Mouse (Mus musculus) gastrocnemius, postnatal 36 days (tissue): ENCODE measurements around the gene Frmd4a. TPM values are rescaled to one million over a fixed set of nuclear protein-coding genes. Genes with fewer than 3 reads are reported as not detected.
A peak's percentile ranks its signal among the peaks of the same experiment; 100 is the strongest.

Experiments used
- DNase-seq, 2 experiments: peaks; one replicate each; pipeline ENCODE4 v3.0.0; 2022
- intact Hi-C: fragments of 180-260 bp; cut with DNase I; formaldehyde crosslinking; loops from one replicate; pipeline ENCODE4 v1.15.1; 2025
- total RNA-seq, 2 experiments: library from RNA; stranded (reverse); gene quantifications; 2 replicates each; pipeline ENCODE4 v1.2.3; 2021

The Frmd4a gene
- total RNA-seq, 2 experiments from 2014 or later: 3.9 to 4.0 TPM

- intact Hi-C loops: no loop called here
- DNase-seq: no peak
These were observed 404.2 kb downstream of the Frmd4a start for GRCm38 (mm10) chr2:4421757-4422156.

DNA sequence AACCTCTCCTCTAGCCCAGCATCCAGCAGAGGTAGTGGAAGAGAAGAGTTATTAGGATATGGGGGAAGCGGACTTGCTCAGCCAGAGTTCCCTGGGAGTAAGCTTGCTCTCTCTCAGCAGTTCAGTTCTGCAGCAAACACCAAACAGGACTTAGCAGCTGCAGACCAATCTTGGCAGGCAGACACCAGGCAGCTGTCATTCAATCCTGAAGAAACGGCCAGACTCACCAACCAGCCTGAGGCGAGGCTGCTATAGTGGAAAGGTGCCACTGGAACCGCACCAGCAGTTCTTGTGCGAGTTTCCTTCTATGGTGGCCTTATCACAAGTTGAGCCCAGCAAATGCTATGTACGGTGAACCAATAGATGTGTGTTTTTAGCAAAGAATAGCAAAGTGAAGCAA, 406.4 kb downstream of the Frmd4a start:
- DNase-seq: peak in 1 of 2 experiments; percentile 18
- intact Hi-C loops: no loop called here

DNA sequence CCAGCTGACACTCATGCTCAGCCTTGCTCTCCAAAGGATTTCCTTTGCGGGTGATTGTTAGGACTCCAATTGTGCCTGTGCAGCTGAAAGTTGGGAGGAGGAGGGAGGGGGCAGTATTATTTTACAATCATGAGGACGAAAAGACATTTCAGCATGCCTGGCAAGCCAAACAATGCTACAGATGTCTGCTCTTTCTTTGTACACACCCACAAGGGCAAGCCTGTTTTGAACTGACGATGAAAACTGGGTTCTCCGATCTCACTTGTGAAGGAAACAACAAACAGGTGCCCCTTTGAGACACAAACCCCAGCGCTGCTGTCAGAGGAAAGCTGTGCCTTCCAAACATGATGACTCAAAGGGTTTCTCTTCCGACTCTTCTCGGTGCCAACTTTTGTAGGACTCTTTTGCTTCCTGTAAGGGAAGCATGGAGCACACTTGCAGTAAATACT, 410.9 kb downstream of the Frmd4a start:
- intact Hi-C loops: no loop called here
- DNase-seq: no peak

- no peak for DNase-seq
- intact Hi-C loops: no loop called here
These were observed 415.6 kb downstream of the Frmd4a start for GRCm38 (mm10) chr2:4433119-4433518.

- DNase-seq: no peak
- intact Hi-C loops: no loop called here
These were observed 417.5 kb downstream of the Frmd4a start for GRCm38 (mm10) chr2:4435051-4435450.

GRCm38 (mm10) chr2:4436361-4437231, 419.1 kb downstream of the Frmd4a start:
- intact Hi-C loops: no loop called here
- DNase-seq: no peak

DNA sequence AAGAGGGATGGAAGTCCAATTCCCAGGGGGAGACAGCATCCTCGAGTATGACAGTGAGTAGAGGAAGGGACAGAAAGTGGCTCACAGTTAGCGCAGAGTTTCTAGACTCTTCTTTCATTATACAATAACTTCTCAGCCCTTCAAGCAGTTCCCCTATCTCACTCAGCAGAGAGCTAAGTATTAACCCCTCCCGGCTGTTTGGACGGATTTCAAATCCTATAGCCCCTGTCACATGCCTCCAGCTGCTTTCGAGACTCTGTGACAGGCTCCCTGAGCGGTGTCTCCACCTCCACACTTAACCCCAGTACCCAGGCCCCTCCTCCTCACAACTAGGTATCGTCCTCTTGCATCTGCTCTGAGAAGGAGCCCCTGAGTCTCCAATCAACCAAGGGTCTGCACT, 421.2 kb downstream of the Frmd4a start:
- intact Hi-C loops: no loop called here
- DNase-seq: no peak

GRCm38 (mm10) chr2:4439909-4440308, 422.4 kb downstream of the Frmd4a start:
- DNase-seq: no peak
- intact Hi-C loops: no loop called here

- no peak for DNase-seq
- intact Hi-C loops: no loop called here
These were observed 424.3 kb downstream of the Frmd4a start for GRCm38 (mm10) chr2:4441840-4442239.

GRCm38 (mm10) chr2:4444740-4445139, 427.2 kb downstream of the Frmd4a start:
- DNase-seq: no peak
- intact Hi-C loops: no loop called here

DNA sequence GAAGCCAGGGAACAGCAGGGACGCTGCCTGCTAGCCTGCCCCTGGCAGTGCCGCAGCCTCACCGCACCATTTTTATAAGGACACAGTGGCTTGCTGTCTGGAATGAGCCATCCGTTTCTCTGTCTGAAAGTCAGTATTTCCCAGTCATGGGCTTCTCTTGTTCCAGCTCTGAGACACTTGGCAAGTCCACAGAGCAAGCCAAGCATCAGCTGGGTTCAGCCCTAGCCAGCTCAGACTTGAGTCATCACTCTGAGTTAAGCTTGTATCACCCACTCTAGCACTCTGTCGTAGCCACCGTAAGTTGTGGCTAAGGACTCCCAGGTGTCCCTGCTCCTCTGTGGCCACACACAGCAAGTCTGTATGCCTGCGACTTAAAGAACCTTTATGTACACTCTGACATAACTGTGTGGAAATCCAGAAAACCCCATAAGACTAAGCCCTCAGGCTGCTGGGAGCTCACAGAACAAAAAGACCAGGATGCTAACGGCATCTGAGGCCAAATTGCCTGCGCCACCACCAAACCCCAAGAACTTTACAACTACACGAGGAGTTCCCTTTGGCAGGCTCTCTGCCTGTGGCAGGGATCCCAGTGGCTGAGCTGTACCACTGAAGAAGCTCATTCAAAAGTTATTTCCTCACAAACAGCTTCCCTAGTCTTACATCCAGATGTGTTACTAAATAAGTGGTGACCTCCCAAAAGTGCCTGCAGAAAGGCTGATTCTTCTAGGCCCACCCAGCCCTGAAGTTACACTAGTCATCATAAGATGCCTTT, 428.3 kb downstream of the Frmd4a start:
- peak; percentile 71 to 85 for DNase-seq
- intact Hi-C loops: no loop called here

DNA sequence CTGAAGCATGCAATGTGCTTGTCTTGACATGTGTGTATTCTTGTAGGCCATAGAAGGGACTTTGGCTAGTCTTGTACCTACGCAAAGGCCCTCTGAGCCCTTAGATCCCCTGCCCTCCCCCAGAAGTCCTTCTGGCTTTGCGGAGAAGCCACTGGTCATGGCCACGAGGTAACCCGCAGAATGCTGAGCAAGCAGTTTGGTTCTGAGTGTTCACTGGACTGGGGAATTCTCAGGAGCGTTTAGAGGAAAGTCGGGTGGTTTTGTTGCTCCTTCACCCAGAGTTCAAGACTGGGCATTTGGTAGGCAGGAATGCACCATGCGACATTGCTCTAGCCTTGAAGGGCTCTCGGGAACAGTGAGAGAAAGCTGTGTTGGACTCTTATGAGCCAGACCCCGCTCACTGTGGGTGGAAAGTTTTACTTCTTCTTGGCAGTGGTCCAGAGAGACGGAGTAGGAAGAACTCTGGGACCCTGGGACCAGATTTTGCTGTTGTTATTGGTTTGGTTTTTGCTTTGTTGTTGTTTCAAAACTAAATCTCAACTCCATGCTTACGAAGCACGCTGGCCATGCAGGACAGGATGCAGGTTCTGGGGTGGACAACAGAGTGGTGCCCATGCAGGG, 432.5 kb downstream of the Frmd4a start:
- intact Hi-C loops: no loop called here
- no peak for DNase-seq

DNA sequence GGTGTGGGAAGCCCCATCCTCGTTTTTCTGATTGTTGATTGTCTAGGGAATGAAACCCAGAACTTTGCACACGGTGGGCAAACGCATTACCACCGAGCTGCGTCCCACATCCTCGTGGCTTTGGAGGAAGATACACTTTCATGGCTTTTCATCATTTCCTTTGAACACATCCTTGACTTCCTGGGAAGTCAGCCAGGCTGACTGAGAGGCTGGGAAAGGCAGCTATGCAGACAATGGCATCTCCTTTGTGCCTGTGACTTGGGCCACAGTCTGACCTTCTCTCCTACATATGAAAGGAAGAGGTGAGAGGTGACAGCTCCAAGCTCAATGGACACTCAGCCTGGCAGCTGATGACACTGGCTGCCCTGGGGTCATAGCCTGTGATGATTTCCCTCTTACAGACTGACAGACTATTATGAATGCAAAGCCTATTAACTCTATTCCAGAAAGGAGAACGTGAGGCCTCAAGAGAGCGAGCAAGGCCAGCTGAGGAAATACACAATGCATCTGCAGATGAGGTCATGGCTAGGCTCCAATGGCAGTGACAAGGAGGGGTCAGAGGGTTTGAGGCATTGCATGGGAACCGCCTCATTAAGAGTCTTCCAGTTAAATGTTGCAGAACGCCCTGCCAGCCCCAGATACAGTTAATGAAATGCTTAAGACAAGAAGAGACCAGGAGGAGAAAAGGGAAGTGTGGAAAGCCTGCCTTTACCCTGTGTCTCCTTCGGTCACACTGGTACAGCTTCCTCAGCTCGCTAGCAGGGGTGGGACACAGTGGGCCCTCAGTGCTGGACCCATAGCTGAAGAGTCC, 435.3 kb downstream of the Frmd4a start:
- peak in 1 of 2 experiments; percentile 21 for DNase-seq
- intact Hi-C loops: no loop called here

GRCm38 (mm10) chr2:4455097-4456025, 437.8 kb downstream of the Frmd4a start:
- DNase-seq: no peak
- intact Hi-C loops: no loop called here

DNA sequence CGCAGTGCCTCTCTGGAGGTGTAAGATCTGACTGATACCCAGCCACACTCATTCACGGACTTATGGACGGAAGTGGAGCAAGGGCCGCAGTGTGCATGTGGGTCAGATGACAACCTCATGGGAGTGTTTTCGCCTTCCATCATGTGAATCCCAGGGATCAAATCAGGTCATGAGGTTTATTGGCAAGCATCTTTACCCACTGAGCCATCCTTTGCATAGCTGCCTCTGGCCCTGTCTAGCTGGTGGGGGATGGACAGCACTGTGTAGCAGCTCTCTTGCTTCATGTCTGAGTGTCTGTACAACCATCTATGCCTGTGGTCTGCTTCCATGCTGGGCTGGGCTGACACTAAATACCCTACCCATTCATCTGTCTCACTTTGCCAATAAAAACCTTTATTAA, 443.4 kb downstream of the Frmd4a start:
- no peak for DNase-seq
- intact Hi-C loops: no loop called here

DNA sequence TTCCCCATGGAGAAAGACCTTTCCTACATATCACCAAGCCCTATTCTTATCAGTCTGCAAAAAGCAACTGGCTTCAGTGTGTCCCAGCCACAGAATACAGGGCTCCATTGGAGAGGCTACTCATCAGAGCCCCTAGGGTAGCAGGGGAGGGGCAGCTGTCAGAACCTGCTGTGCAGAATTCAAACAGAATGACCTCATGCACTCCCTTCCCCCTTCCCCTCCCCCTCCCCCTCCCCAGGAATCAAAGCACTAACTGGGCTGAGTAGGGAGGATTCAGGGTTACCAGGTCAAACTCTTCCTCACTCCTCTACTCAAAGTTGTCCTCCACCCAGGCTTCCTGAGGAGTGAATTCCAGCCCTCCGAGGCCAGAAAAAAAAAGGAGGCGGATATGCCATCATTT, 444.0 kb downstream of the Frmd4a start:
- intact Hi-C loops: no loop called here
- DNase-seq: no peak

- intact Hi-C loops: no loop called here
- no peak for DNase-seq
These were observed 445.0 kb downstream of the Frmd4a start for GRCm38 (mm10) chr2:4462480-4462879.

GRCm38 (mm10) chr2:4466084-4466483, 448.6 kb downstream of the Frmd4a start:
- DNase-seq: no peak
- intact Hi-C loops: no loop called here

DNA sequence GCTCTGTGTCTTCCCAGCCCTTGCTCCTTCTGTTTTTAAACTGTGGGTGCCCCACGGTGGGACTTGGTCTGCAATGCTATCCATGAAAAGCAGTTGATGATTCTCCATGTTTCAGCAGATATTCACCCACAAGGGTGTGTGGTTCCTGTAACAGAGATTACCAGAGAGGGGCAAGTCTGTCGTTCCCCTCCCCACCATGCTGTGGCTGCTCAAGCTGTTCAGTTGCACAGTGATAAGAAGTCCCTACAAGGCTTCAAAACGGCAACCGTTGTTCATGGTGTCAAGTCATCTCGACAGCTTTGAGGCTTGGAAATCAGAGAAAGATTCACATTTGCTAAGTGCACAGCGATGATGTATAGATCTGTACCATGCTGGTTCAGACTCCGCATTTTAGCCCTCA, 449.8 kb downstream of the Frmd4a start:
- intact Hi-C loops: no loop called here
- no peak for DNase-seq
